Mouse (Mus musculus) myocyte (in vitro differentiated cells): ENCODE measurements around the gene Camk1.

Experiments used
- CEBPB ChIP-seq: IDR thresholded peaks from 2 replicates; pipeline ENCODE4 v1.6.1; 2011; ENCODE audit warnings: mild to moderate bottlenecking, moderate library complexity; ENCODE audit not compliant: poor library complexity, insufficient read depth, severe bottlenecking
- E2F4 ChIP-seq: IDR thresholded peaks from one replicate; pipeline ENCODE4 v1.6.1; 2011; ENCODE audit warnings: mild to moderate bottlenecking, control low read depth, moderate library complexity; ENCODE audit not compliant: insufficient read depth
- MAX ChIP-seq: IDR thresholded peaks from one replicate; pipeline ENCODE4 v1.6.1; 2011; ENCODE audit warnings: low read depth, mild to moderate bottlenecking, control low read depth
- MYOD1 ChIP-seq, 3 experiments: IDR thresholded peaks; one replicate each; pipeline ENCODE4 v1.6.1; 2011; ENCODE audit warnings: control low read depth in 2 of 3, low read depth in 2 of 3, mild to moderate bottlenecking in 2 of 3, moderate library complexity in 1 of 3; ENCODE audit not compliant: insufficient read length in 2 of 3, control insufficient read depth in 1 of 3
- MYOG ChIP-seq, 3 experiments: IDR thresholded peaks; one replicate each; pipeline ENCODE4 v1.6.1; 2011; ENCODE audit warnings: control low read depth in 2 of 3, low read depth in 2 of 3, mild to moderate bottlenecking in 2 of 3; ENCODE audit not compliant: insufficient read length in 2 of 3, control insufficient read depth in 1 of 3, insufficient read depth in 1 of 3
- POLR2A ChIP-seq: IDR thresholded peaks from one replicate; pipeline ENCODE4 v1.6.1; 2011; ENCODE audit warnings: low read depth, mild to moderate bottlenecking, control low read depth, moderate library complexity; ENCODE audit not compliant: insufficient read length
- POLR2AphosphoS2 ChIP-seq: IDR thresholded peaks from one replicate; pipeline ENCODE4 v1.6.1; 2011; ENCODE audit warnings: low read depth, control low read depth; ENCODE audit not compliant: insufficient read length
- REST ChIP-seq: IDR thresholded peaks from one replicate; pipeline ENCODE4 v1.6.1; 2011; ENCODE audit warnings: mild to moderate bottlenecking, control low read depth, moderate library complexity; ENCODE audit not compliant: insufficient read depth, insufficient read length
- SRF ChIP-seq: IDR thresholded peaks from one replicate; pipeline ENCODE4 v1.6.1; 2011; ENCODE audit warnings: low read depth; ENCODE audit not compliant: control insufficient read depth, insufficient read length
- TCF12 ChIP-seq: IDR thresholded peaks from one replicate; pipeline ENCODE4 v1.6.1; 2011; ENCODE audit warnings: mild to moderate bottlenecking, control low read depth; ENCODE audit not compliant: poor library complexity, insufficient read depth, severe bottlenecking
- TCF3 ChIP-seq: IDR thresholded peaks from one replicate; pipeline ENCODE4 v1.6.1; 2011; ENCODE audit warnings: low read depth, control low read depth; ENCODE audit not compliant: insufficient read length
- USF1 ChIP-seq: IDR thresholded peaks from one replicate; pipeline ENCODE4 v1.6.1; 2011; ENCODE audit warnings: low read depth, mild to moderate bottlenecking, control low read depth, moderate library complexity

DNA sequence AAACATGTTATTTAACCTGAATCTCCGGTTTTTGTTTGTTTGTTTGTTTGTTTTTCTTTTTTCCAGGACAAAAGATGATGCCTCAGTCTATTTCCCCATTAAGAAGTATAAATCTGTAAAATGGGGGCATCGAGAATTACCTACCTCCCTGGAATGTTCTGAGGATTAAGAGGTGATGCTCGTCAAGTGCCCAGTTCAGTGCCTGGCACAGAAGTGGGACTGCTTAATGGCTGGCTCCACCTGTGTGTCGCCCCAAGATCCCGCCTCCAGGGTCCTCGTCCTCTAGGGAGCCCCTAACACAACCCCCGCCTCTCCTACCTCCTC is 33.4 kb upstream of the Camk1 start:
- TF ChIP-seq TCF12: no peak
- TF ChIP-seq POLR2A: peak; percentile 41
- no peak for TF ChIP-seq USF1
- TF ChIP-seq POLR2AphosphoS2: no peak
- TF ChIP-seq CEBPB: no peak
- TF ChIP-seq SRF: no peak
- no peak for TF ChIP-seq E2F4
- no peak for TF ChIP-seq MAX
- TF ChIP-seq MYOD1 (IDR thresholded peaks at IDR 0.05; ENCODE audit: control insufficient read depth in 1 of 3, insufficient read length in 2 of 3, low read depth in 2 of 3): no peak
- TF ChIP-seq MYOG (IDR thresholded peaks at IDR 0.05; ENCODE audit: control insufficient read depth in 1 of 3, insufficient read depth in 1 of 3, insufficient read length in 2 of 3, low read depth in 2 of 3): no peak
- TF ChIP-seq REST: no peak
- TF ChIP-seq TCF3: no peak
